Comparison of ENCODE assay signal across 24 mouse cellular contexts in genomic region chr7:66168877-66169276, GRCm38 (mm10).
"Had no signal": no experiment of that assay in that cellular context is flagged by ENCODE, and none has a peak within 500 bp of the region (broad histone marks: within the 10 kb centered on the region; RNA-seq: fewer than 3 reads in every experiment).

No protein-coding gene starts in this region.

- ATAC-seq: hindbrain, postnatal 0 days; intestine, embryonic 16.5 days; liver, embryonic 12.5 days had no signal

- H3K27ac ChIP-seq: heart, adult 2 months; hindbrain, embryonic 13.5 days; hindbrain, embryonic 15.5 days; hindbrain, postnatal 0 days; kidney, embryonic 15.5 days; kidney, postnatal 0 days; limb, embryonic 13.5 days; limb, embryonic 15.5 days; liver, embryonic 12.5 days; liver, embryonic 14.5 days had no signal

- H3K4me2 ChIP-seq: heart, embryonic 12.5 days; hindbrain, embryonic 13.5 days; hindbrain, embryonic 15.5 days; kidney, embryonic 15.5 days; limb, embryonic 13.5 days; limb, embryonic 15.5 days; liver, embryonic 12.5 days had no signal

- H3K9ac ChIP-seq: heart, embryonic 12.5 days; hindbrain, embryonic 13.5 days; hindbrain, embryonic 15.5 days; kidney, embryonic 15.5 days; limb, embryonic 13.5 days; limb, embryonic 15.5 days; liver, embryonic 12.5 days; liver, embryonic 14.5 days had no signal

- H3K4me3 ChIP-seq: heart, adult 2 months; heart, embryonic 12.5 days; hindbrain, embryonic 13.5 days; hindbrain, embryonic 15.5 days; kidney, embryonic 15.5 days; limb, embryonic 13.5 days; limb, embryonic 15.5 days; liver, embryonic 12.5 days had no signal

- DNase-seq: gastrocnemius, postnatal 14 days; gastrocnemius, postnatal 36 days; heart, adult 2 months; heart, postnatal 36 days; kidney, adult 11 months; kidney, adult 2 months; kidney, adult 9 months; kidney, postnatal 14 days; kidney, postnatal 36 days; layer of hippocampus, adult 9-11 months; layer of hippocampus, postnatal 36 days; left cerebral cortex, postnatal 4 days; lung, adult 18-20 months had no signal

- H3K9me3 ChIP-seq: heart, embryonic 12.5 days; hindbrain, embryonic 13.5 days; hindbrain, embryonic 15.5 days; kidney, embryonic 15.5 days; limb, embryonic 13.5 days; limb, embryonic 15.5 days; liver, embryonic 12.5 days had no signal

- H3K27me3 ChIP-seq: heart, embryonic 12.5 days; hindbrain, embryonic 13.5 days; hindbrain, embryonic 15.5 days; kidney, embryonic 15.5 days; limb, embryonic 13.5 days; limb, embryonic 15.5 days; liver, embryonic 12.5 days had no signal
